ENCODE assay signal across 14 mouse cellular contexts in genomic region chr7:92460578-92460977, GRCm38 (mm10).
A peak's percentile ranks its signal among the peaks of the same experiment; 100 is the strongest.
DNase-seq lines count a peak whose midpoint lies in the region; ATAC-seq lines count a peak whose summit lies in the region.
"Had no signal": no experiment of that assay in that cellular context is flagged by ENCODE, and none has a peak within 500 bp of the region (broad histone marks: within the 10 kb centered on the region; RNA-seq: fewer than 3 reads in every experiment).

No protein-coding gene starts in this region.

- no peaks in the 10 kb centered on the region for H3K27me3 ChIP-seq in forebrain, embryonic 13.5 days
- H3K27me3 ChIP-seq in forebrain, embryonic 10.5 days (ENCODE audit: poor library complexity, severe bottlenecking): no peaks in the 10 kb centered on the region
- H3K27me3 ChIP-seq: embryonic facial prominence, embryonic 13.5 days; limb, embryonic 13.5 days had no signal

- no peaks in the 10 kb centered on the region for H3K9me3 ChIP-seq in forebrain, embryonic 13.5 days (replicated peaks)
- no peaks in the 10 kb centered on the region for H3K9me3 ChIP-seq in forebrain, embryonic 10.5 days
- H3K9me3 ChIP-seq: embryonic facial prominence, embryonic 13.5 days; limb, embryonic 13.5 days had no signal

- DNase-seq in forebrain, embryonic 10.5 days (ENCODE audit: extremely low spot score, low spot score): no peak
- peak; percentile 24 for DNase-seq in right cerebral cortex, adult 18-20 months
- DNase-seq in right cerebral cortex, postnatal 4 days: no peak
- DNase-seq in layer of hippocampus, postnatal 36 days: peak; percentile 60 to 66
- DNase-seq in spleen, postnatal 10 days (ENCODE audit: low spot score in 2 of 2): no peak
- DNase-seq in spleen, postnatal 36 days (ENCODE audit: low spot score in 2 of 2): no peak
- DNase-seq: heart, adult 18-20 months; heart, postnatal 4 days; lung, embryonic 14.5 days; thymus, postnatal 36 days had no signal

- H3K36me3 ChIP-seq in forebrain, embryonic 13.5 days (ENCODE audit: poor library complexity, severe bottlenecking): no peaks in the 10 kb centered on the region
- no peaks in the 10 kb centered on the region for H3K36me3 ChIP-seq in forebrain, embryonic 10.5 days (replicated peaks)
- H3K36me3 ChIP-seq: embryonic facial prominence, embryonic 13.5 days; limb, embryonic 13.5 days had no signal

- no peak overlapping the region for H3K9ac ChIP-seq in forebrain, embryonic 13.5 days
- H3K9ac ChIP-seq: embryonic facial prominence, embryonic 13.5 days; limb, embryonic 13.5 days; lung, embryonic 14.5 days had no signal

- H3K4me2 ChIP-seq in forebrain, embryonic 13.5 days: no peak overlapping the region
- H3K4me2 ChIP-seq: embryonic facial prominence, embryonic 13.5 days; limb, embryonic 13.5 days; lung, embryonic 14.5 days had no signal

- H3K4me3 ChIP-seq in forebrain, embryonic 13.5 days: no peak overlapping the region
- no peak overlapping the region for H3K4me3 ChIP-seq in forebrain, embryonic 10.5 days
- H3K4me3 ChIP-seq: embryonic facial prominence, embryonic 13.5 days; limb, embryonic 13.5 days had no signal

- peak; percentile 61; the same call in 1 of the 2 replicates for ATAC-seq in forebrain, embryonic 13.5 days
- 0 out of 2 replicates have a peak, but pooled peaks have one; percentile 20 for ATAC-seq in erythroblast, adult 5-6 weeks (replicated peaks; ENCODE audit: low FRiP score, poor library complexity, severe bottlenecking)

- H3K4me1 ChIP-seq in forebrain, embryonic 13.5 days: no peaks in the 10 kb centered on the region
- peaks cover 4% of the 10 kb centered on the region; the same call in 1 of the 2 replicates for H3K4me1 ChIP-seq in forebrain, embryonic 10.5 days

- H3K27ac ChIP-seq in forebrain, embryonic 13.5 days: no peak overlapping the region
- H3K27ac ChIP-seq in forebrain, embryonic 10.5 days: no peak overlapping the region
- H3K27ac ChIP-seq: embryonic facial prominence, embryonic 13.5 days; limb, embryonic 13.5 days had no signal

Comparison
In these comparisons a context has a peak if more than half of its experiments do, and no peak if none do; other contexts are left out.
1. DNase-seq: peak in right cerebral cortex, adult 18-20 months (single experiment) and layer of hippocampus, postnatal 36 days (2 of 2); none in forebrain, embryonic 10.5 days (single experiment), right cerebral cortex, postnatal 4 days (single experiment), spleen, postnatal 10 days (0 of 2) and spleen, postnatal 36 days (0 of 2).